Mouse (Mus musculus): ENCODE data around the gene Rnase2b. TPM values are rescaled to one million over a fixed set of nuclear protein-coding genes. Genes with fewer than 3 reads are reported as not detected.

The Rnase2b gene
- polyA plus RNA-seq, 1 experiment from 2014 or later = not detected

Other genes with a start within 250 kb of the Rnase2b start
- 192 TPM in 2 replicates for gene Osgep, start 237.4 kb upstream of the Rnase2b start, polyA plus RNA-seq (2016; fragmentation: Nextera tagmentation; extraction: Ambion mirVana)
- 412 and 447 TPM in 2 replicates for gene Apex1, start 237.3 kb upstream of the Rnase2b start, polyA plus RNA-seq (2016; fragmentation: Nextera tagmentation; extraction: Ambion mirVana)
- gene Pip4p1, start 231.4 kb upstream of the Rnase2b start, polyA plus RNA-seq (2016; fragmentation: Nextera tagmentation; extraction: Ambion mirVana) = 50.4 and 55.6 TPM in 2 replicates
- gene Pnp, start 231.2 kb upstream of the Rnase2b start, polyA plus RNA-seq (2016; fragmentation: Nextera tagmentation; extraction: Ambion mirVana) = 73.9 and 85.1 TPM in 2 replicates
- gene Gm49342, start 217.7 kb upstream of the Rnase2b start, polyA plus RNA-seq (2016; fragmentation: Nextera tagmentation; extraction: Ambion mirVana) = not detected in 2 replicates
- gene Pnp2, start 206.3 kb upstream of the Rnase2b start, polyA plus RNA-seq (2016; fragmentation: Nextera tagmentation; extraction: Ambion mirVana) = 0.15 and 0.78 TPM in 2 replicates
- not detected in 2 replicates for gene Rnase10, start 154.5 kb upstream of the Rnase2b start, polyA plus RNA-seq (2016; fragmentation: Nextera tagmentation; extraction: Ambion mirVana)
- not detected in 2 replicates for gene Rnase9, start 120.4 kb upstream of the Rnase2b start, polyA plus RNA-seq (2016; fragmentation: Nextera tagmentation; extraction: Ambion mirVana)
- gene Rnase11, start 112.1 kb upstream of the Rnase2b start, polyA plus RNA-seq (2016; fragmentation: Nextera tagmentation; extraction: Ambion mirVana) = not detected in 2 replicates
- not detected in 2 replicates for gene Rnase12, start 104.6 kb upstream of the Rnase2b start, polyA plus RNA-seq (2016; fragmentation: Nextera tagmentation; extraction: Ambion mirVana)
- gene Olfr750, start 87.8 kb upstream of the Rnase2b start, polyA plus RNA-seq (2016; fragmentation: Nextera tagmentation; extraction: Ambion mirVana) = not detected in 2 replicates
- 8.2 and 9.5 TPM in 2 replicates for gene Rnase4, start 71.2 kb upstream of the Rnase2b start, polyA plus RNA-seq (2016; fragmentation: Nextera tagmentation; extraction: Ambion mirVana)
- 1.7 and 2.2 TPM in 2 replicates for gene Ang, start 71.1 kb upstream of the Rnase2b start, polyA plus RNA-seq (2016; fragmentation: Nextera tagmentation; extraction: Ambion mirVana)
- gene Eddm3b, start 47.8 kb upstream of the Rnase2b start, polyA plus RNA-seq (2016; fragmentation: Nextera tagmentation; extraction: Ambion mirVana) = 0.16 TPM in 1 of 2 replicates, not detected in the other
- gene Rnase6, start 38.4 kb upstream of the Rnase2b start, polyA plus RNA-seq (2016; fragmentation: Nextera tagmentation; extraction: Ambion mirVana) = 0.10 and 0.22 TPM in 2 replicates
- 0.22 TPM in 1 of 2 replicates, not detected in the other for gene Rnase1, start 15.5 kb upstream of the Rnase2b start, polyA plus RNA-seq (2016; fragmentation: Nextera tagmentation; extraction: Ambion mirVana)
- gene Ang2, start 36.9 kb downstream of the Rnase2b start, polyA plus RNA-seq (2016; fragmentation: Nextera tagmentation; extraction: Ambion mirVana) = not detected in 2 replicates
- not detected in 2 replicates for gene Ear14, start 41.1 kb downstream of the Rnase2b start, polyA plus RNA-seq (2016; fragmentation: Nextera tagmentation; extraction: Ambion mirVana)
- gene Rnase2a, start 93.9 kb downstream of the Rnase2b start, polyA plus RNA-seq (2016; fragmentation: Nextera tagmentation; extraction: Ambion mirVana) = not detected in 2 replicates
- gene Gm7247, start 199.5 kb downstream of the Rnase2b start, polyA plus RNA-seq (2016; fragmentation: Nextera tagmentation; extraction: Ambion mirVana) = not detected in 2 replicates
- not detected in 2 replicates for gene Vmn2r88, start 248.6 kb downstream of the Rnase2b start, polyA plus RNA-seq (2016; fragmentation: Nextera tagmentation; extraction: Ambion mirVana)